Mouse (Mus musculus) kidney, postnatal 14 days (tissue): Measurements from ENCODE around the gene Cd27.
"Not testable (repeated sequence)": the region's sequence is repeated elsewhere in the genome, so short reads cannot be mapped to it uniquely, and the experiment has no call there.

ENCODE experiments used
- DNase-seq: peaks from one replicate; pipeline ENCODE4 v3.0.0; 2022; ENCODE audit warnings: mixed read lengths

Cd27 gene

DNA sequence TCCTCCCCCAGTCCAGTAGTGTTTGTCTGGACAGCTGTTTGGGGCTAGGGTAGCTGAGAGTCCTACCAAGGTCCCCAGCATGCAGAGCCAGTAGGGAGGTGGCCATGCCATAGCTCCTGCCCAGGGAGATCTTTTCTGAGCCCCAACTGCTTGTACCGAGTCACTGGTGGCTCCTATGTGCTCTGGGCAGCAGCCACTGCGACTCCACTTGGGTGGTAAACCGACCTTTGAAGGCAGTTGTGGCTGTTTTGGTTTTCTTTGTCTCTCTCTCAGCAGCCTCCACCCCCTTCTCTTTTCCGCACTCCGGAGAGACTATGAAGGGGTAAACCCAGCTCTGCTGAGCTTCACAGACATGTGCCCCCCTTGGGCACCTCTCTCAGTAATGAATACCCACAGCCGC is at the start of gene Cd27:
TSS of gene Cd27 (minus strand) at position 229 of the 400 bp plus-strand sequence.
- no peak for DNase-seq

GRCm38 (mm10) chr6:125285890-125286289 is 49.1 kb upstream of the Cd27 start, which contains the start of gene Tuba3a:
TSS of gene Tuba3a (minus strand) at chr6:125286042.
- no peak for DNase-seq

DNA sequence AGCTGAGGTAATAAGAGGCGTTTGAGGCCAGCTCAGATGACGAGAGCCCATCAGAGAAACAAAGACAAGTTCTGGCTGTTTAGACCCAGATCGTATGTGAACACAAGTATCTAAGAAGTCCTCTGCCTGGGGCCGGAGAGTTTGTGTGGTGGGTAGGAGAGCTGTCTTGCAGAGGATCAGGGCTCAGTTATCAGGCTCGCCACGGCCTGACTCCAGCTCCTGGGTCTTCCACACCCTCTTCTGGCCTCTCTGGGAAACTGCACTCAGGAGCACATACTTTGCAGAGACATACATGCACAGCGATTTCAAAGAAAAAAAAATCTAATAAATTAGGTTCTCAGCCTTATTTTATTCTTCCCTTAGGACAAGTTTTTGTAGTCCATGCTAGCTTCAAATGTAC is 47.9 kb upstream of the Cd27 start:
- DNase-seq: no peak

DNA sequence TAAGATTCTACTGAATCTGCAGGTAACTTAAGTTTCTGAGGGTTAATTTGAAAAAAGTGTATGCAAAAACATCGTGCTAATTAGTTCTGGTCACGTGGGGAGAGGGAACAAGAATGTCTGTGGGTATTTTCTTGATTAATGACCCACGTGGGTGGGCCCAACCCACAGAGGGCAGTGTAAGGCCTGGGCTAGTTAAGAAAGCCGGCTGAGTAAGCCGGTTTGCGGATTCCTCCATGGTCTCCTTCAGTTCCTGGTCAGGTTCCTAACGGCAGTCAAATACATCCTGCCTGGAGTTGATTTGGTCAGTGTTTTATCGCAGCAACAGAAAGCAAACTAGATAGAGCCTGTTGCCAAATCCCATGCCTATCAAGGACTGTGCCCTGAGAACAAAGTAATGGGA is 47.4 kb upstream of the Cd27 start:
- peak; percentile 47 for DNase-seq

DNA sequence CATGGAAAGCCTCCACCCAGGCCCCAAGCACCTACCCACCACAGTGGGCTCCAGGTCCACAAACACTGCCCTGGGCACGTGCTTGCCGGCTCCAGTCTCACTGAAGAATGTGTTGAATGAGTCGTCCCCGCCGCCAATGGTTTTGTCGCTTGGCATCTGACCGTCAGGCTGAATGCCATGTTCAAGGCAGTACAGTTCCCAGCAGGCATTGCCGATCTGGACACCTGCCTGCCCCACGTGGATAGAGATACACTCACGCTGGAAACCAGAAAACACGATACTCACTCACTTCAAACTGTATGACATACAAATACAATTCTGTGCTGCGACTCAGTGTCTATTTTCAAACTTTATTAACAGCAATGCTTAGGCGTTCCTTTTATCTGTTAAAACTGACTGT is 45.9 kb upstream of the Cd27 start:
- DNase-seq: not testable (repeated sequence)

GRCm38 (mm10) chr6:125279729-125280128 is 42.9 kb upstream of the Cd27 start:
- no peak for DNase-seq

DNA sequence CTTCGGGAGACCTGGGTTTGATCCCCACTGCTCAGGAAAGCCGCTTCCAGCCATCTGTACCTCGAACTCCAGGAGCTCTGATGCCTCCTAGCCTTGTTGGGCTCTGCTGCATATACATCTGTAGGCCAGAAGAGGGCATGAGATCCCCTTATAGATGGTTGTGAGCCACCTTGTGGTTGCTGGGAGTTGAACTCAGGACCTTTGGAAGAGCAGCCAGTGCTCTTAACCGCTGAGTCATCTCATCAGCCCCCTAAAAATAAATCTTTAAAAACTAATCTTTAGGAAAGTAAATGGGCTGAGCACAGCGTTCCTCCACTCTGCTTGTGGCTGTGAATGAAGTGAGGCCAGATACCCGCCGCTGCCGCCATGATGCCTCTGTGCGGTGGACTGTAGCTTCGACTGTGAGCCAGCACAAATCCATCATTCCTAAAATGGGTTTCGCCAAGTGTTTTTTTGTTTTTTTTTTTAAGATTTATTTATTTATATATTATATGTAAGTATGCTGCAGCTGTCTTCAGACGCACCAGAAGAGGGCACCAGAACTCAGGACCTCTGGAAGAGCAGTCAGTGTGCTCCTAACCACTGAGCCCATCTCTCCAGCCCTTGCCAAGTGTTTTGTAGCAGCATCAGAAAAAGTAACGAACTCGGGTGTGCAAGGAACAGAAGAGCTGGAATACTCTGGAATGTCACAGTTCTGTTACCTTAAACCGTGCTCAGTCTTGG is 38.2 kb upstream of the Cd27 start:
- DNase-seq: peak; percentile 77

DNA sequence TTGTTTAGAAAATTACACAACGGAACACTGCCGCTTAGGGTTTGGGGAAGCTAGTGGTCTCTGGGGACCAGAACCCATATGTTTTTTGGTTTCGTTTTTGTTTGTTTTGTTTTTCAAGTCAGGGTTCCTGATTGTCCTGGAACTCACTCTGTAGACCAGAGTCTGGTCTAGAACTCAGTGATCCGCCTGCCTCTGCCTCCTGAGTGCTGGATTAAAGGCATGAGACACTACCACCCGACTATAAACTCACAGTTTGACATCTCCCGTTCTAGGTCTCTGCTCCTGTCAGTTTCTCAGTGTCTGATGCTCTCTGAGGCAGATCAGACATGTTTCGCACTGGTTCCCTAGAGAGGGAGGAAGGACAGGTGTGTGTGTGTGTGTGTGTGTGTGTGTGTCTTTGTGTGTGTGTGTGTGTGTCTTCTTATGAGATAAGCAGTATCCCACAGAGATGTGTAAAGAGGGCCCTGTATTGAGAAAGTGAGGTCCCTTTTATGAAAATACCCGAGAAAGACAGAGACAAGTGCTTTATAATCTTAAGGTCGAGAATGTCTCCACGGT is 35.5 kb upstream of the Cd27 start:
- DNase-seq: no peak

DNA sequence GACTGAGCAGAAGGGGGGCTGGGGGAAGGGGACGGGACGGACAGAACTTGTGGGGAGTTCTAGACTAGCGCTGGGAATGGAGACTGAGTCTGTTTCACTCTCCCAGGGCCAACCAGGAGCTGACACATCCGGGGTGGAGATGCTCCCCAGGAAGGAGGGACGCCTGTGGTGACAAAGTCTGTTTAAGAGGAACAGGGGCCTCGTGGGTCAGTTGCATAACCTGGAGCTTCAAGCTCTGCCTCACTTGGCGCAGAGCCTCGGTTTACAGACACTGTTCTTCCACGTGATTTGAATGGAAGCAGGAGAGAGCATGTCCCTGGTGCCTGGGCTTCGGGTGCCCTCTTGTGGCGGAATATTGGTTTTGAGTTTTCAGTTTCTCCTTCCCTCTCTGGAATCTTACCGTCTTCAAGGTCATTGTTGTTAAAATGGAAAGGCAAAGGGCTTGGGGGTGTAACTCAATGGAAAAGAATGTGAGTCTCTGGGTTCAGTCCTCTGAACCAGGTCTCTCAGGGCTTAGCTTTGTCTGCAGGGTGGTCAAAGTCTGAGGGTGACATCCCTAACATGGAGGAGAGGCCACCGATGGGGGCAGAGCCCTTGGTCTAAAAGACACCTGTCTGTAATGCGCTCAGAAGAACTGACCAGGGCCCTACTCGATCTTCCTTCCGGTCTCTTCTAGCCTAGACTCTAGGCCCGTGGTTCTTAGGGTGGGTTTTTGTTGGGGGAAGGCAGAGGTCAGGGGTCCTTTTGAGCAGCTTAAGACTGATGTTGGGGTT is 34.8 kb upstream of the Cd27 start:
- peak; percentile 94 for DNase-seq

- no peak for DNase-seq
These were observed 32.0 kb upstream of the Cd27 start for GRCm38 (mm10) chr6:125268799-125269198.

DNA sequence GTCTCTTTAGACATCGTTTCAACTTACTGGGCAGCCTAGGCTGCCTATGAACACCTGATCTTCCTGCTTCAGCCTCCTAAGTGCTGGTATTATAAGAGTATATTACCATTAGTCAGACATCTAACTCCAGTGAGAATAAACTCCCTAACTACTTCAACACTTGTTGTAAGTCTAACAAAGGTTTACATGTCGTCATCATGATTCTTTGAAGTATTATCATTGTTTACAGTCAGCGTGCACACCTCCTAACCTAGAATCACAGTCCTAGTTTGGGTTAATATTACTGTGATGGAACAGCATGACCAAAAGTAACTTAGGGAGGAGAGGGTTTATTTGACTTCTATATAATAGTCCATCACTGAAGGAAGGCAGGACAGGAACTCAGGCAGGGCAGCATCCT is 30.7 kb upstream of the Cd27 start:
- no peak for DNase-seq

DNA sequence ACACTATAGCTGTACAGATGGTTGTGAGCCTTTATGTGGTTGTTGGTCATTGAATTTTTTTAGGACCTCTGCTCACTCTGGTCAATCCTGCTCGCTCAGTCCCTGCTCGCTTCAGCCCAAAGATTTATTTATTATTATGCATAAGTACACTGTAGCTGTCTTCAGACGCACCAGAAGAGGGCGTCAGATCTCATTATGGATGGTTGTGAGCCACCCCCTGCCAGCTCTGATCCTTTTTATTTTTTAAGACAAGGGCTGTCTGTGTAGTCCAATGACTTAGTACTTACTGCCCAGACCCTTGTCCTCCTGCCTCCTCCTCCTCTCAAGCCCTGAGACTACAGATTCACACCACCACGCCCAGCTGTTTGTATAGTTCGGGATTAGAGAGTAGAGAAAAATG is 29.8 kb upstream of the Cd27 start:
- not testable (repeated sequence) for DNase-seq

DNA sequence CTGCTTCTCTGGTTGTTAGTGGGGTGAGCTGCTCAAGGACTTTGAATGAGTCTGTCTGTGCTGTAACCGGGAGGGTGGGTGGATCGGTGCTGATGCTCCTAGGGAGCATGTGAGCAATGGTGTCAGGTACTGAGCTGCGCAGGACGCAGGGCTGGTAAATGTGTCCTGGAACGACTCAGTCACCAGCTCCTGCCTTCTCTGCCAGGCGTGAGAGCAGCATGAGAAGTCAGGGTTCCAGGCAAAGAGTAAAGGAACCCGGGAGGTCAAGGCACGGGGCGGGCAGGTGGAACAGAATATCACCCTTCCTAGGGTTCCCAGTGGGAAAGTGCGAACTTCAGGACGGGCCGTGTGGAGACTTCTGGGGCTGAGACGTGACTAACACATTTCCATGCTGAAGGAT is 29.3 kb upstream of the Cd27 start:
- no peak for DNase-seq

GRCm38 (mm10) chr6:125265239-125265638 is 28.4 kb upstream of the Cd27 start:
- DNase-seq: no peak

DNA sequence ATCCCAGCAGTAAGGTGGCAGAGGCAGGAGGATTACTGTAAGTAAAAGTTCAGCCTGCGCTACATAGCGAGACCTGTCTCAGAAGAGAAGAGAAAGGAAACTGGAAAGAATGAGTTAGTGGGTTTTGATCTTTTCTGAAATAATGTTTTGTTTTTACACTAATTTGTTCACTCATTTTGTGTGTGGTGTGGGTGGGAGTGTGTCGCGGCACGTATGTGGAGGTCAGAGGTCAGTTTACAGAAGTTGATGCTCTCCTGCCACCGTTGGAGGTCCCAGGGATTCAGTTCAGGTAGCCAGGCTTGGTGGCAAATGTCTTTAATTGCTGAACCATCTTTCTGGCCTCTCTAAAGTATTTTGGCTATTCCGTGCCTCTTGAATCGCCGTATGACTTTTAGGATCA is 27.4 kb upstream of the Cd27 start:
- DNase-seq: no peak

GRCm38 (mm10) chr6:125260006-125260555 is 23.3 kb upstream of the Cd27 start:
- no peak for DNase-seq

DNA sequence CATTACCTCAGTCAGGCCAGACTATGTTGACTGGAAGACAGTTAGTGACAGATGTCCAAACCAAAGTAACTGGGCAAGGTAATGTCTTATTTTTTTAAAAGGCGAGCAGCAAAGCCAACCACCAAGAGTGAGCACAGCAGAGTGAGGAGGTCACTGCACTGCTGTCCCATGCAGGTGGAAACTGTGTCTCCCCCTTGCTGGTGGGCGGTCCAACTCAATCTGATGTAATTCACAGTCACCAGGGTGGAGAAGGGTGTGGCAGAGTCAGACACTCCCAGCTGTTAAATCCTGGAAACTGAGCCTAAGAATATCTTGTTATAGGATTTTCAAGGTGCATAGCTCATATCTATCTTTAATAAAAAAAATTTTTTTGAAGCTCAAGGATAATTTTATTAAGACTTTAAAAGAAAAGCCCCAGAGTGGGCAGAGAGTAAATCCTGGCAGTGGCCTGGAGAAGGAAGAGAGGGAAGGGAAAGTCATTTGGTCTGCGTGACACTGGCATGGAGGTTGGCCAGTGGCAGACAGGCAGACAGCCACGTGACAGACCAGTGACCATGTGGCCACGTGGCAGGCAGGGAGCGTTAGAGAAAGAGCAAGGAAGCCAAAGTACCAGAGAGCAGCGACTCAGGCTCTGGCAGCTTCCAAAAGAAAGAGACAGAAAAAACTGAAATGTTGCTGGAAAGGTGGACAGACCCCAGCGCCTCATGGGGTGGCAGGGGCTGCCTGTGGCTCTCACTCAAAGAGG is 19.6 kb upstream of the Cd27 start:
- DNase-seq: peak; percentile 40

DNA sequence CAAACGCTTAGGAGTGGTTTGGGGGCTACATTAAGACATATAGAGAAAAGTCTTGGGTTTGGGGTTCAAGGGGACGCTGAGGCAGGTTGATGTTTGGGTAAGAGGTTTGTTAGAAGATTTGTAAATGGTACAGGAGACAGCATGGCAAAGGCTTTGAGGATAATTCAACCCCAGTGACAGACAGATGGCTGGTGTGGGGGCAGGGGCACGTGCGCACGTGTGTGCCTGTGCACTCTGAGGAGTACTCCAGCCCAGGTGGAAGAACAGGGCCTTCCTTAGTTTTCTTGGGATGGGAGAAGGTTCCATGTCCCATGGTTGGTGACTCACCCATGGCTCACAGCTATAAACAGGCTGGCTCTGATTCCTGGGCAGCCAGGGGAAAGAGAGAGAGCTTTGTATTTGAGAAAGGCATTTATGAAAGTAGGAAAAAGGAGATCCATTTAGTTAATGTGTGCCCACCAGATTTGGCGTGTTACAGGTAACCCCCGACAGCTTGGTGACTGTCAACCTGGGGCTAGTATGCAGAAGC is 18.8 kb upstream of the Cd27 start:
- DNase-seq: no peak

- peak; percentile 53 for DNase-seq
These were observed 17.3 kb upstream of the Cd27 start for GRCm38 (mm10) chr6:125253863-125254715.

- DNase-seq: no peak
These were observed 15.9 kb upstream of the Cd27 start for GRCm38 (mm10) chr6:125252711-125253110.

GRCm38 (mm10) chr6:125252285-125252684 is 15.5 kb upstream of the Cd27 start:
- DNase-seq: no peak

GRCm38 (mm10) chr6:125244551-125244950 is 7.7 kb upstream of the Cd27 start:
- DNase-seq: no peak
